Mouse (Mus musculus): ENCODE measurements around the gene Sez6l2.

DNA sequence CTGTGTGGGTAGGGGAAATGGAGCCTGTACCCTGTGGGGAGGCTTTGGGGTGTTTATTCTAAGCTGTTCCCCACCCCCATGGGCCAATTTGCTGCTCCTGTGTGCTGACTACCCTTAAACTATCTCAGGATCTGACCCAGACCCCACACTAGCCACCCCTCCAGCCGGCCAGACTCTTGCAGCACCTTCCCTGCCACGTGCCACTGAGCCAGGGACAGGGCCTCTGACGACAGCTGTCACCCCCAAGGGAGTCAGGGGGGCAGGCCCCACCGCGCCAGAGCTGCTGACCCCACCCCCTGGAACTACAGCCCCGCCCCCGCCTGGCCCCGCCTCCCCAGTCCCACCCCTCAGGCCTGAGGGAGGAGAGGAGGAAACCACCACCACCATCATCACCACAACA lies 2.3 kb downstream of the Sez6l2 start:
- TF ChIP-seq CTCF (IDR thresholded peaks at IDR 0.05; ENCODE audit: borderline replicate concordance, extremely low read depth, insufficient read depth, insufficient read length): no peak
- TF ChIP-seq POLR2A (IDR thresholded peaks at IDR 0.05; ENCODE audit: borderline replicate concordance, extremely low read depth, insufficient read depth, insufficient read length, poor library complexity, severe bottlenecking): no peak

Data from brain, embryonic 14.5 days (tissue).